Mouse (Mus musculus) CD4-positive helper T cell, adult 2 months (primary cell): ENCODE results near the gene Slc17a1.

Experiments
- DNase-seq: peaks from one replicate; pipeline ENCODE4 v3.0.0-alpha.2; 2012; ENCODE audit warnings: low read depth, missing footprints, low spot score

Gene Slc17a1

GRCm38 (mm10) chr13:23889011-23889605, 21.6 kb downstream of the Slc17a1 start:
- DNase-seq: no peak

- no peak for DNase-seq
These were observed 25.2 kb downstream of the Slc17a1 start for GRCm38 (mm10) chr13:23892592-23893268.

- DNase-seq: no peak
These were observed 25.7 kb downstream of the Slc17a1 start for GRCm38 (mm10) chr13:23893269-23893593.

- peak; percentile 5 for DNase-seq
These were observed 30.7 kb downstream of the Slc17a1 start for GRCm38 (mm10) chr13:23898242-23898641.

- DNase-seq: no peak
These were observed 39.4 kb downstream of the Slc17a1 start for GRCm38 (mm10) chr13:23906906-23907305.

GRCm38 (mm10) chr13:23910121-23910520, 42.6 kb downstream of the Slc17a1 start:
- no peak for DNase-seq

GRCm38 (mm10) chr13:23911335-23911734, 43.8 kb downstream of the Slc17a1 start:
- DNase-seq: no peak

- no peak for DNase-seq
These were observed 46.3 kb downstream of the Slc17a1 start for GRCm38 (mm10) chr13:23913791-23914306.

- DNase-seq: no peak
These were observed 47.0 kb downstream of the Slc17a1 start, which contains the start of gene Slc17a4 for GRCm38 (mm10) chr13:23914376-23915167. TSS of gene Slc17a4 (minus strand) at chr13:23915009.

- no peak for DNase-seq
These were observed 48.6 kb downstream of the Slc17a1 start for GRCm38 (mm10) chr13:23916132-23916531.

- no peak for DNase-seq
These were observed 50.1 kb downstream of the Slc17a1 start for GRCm38 (mm10) chr13:23917674-23918073.

- DNase-seq: no peak
These were observed 58.2 kb downstream of the Slc17a1 start for GRCm38 (mm10) chr13:23925792-23926191.

- DNase-seq: no peak
These were observed 61.1 kb downstream of the Slc17a1 start for GRCm38 (mm10) chr13:23928637-23929036.

GRCm38 (mm10) chr13:23930461-23930860, 62.9 kb downstream of the Slc17a1 start:
- DNase-seq: no peak

GRCm38 (mm10) chr13:23930904-23931303, 63.4 kb downstream of the Slc17a1 start:
- DNase-seq: no peak

GRCm38 (mm10) chr13:23933421-23934210, 66.1 kb downstream of the Slc17a1 start, which contains the start of gene Hist1h2ba:
TSS of gene Hist1h2ba (minus strand) at chr13:23934156.
- no peak for DNase-seq

- DNase-seq: no peak
These were observed 66.6 kb downstream of the Slc17a1 start, which contains the start of gene Hist1h2aa for GRCm38 (mm10) chr13:23934211-23934520. TSS of gene Hist1h2aa (plus strand) at chr13:23934462.

- no peak for DNase-seq
These were observed 71.1 kb downstream of the Slc17a1 start for GRCm38 (mm10) chr13:23938699-23939098.

- no peak for DNase-seq
These were observed 72.7 kb downstream of the Slc17a1 start for GRCm38 (mm10) chr13:23940291-23940690.

- DNase-seq: no peak
These were observed 75.3 kb downstream of the Slc17a1 start for GRCm38 (mm10) chr13:23942861-23943260.
